Mouse (Mus musculus): ENCODE data around the gene Mtor. TPM values are rescaled to one million over a fixed set of nuclear protein-coding genes. Genes with fewer than 3 reads are reported as not detected.

Gene Mtor
- total RNA-seq (2021) = 10 to 100 TPM; 86.6 to 93.8 TPM

DNA sequence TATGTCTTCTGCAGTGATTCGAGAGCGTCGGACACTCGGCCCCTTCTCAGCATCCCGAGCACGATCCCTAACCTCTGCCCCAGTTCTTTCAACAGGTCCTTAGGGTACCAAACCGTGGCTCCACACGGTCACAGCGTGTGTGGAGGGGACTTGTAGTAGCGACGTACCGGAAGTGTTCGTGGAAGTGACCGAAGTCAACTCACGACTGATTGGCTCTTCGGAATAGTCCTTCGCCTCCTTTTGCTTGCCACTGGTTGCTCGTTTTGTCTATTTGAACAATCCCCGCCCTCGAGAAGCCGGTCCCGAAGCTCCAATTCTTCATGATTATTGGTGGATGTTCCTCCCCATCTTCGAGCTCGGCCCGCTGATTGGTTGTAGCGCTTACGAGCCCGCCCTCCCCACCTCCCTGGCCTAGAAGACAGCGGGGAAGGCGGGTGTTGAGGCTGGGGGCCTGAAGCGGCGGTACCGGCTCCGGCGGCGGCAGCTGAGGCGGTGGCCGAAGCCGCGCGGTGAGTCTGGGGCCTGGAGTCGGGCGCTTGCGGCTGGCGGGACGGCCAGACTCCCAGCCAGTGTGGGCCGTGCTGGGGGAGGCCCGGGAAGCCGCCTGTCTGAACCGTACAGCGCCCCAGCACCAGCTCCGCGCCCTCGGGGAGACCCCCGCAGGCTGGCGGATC is at the start of gene Mtor:
Mtor (plus strand) TSS at position 433 of the 674 bp plus-strand sequence.
- intact Hi-C loops (cut with DNase I) = no loop called here
- peak; percentile 95 to 98 for DNase-seq (ENCODE audit: extremely low spot score in 1 of 2, low spot score in 2 of 2)

DNA sequence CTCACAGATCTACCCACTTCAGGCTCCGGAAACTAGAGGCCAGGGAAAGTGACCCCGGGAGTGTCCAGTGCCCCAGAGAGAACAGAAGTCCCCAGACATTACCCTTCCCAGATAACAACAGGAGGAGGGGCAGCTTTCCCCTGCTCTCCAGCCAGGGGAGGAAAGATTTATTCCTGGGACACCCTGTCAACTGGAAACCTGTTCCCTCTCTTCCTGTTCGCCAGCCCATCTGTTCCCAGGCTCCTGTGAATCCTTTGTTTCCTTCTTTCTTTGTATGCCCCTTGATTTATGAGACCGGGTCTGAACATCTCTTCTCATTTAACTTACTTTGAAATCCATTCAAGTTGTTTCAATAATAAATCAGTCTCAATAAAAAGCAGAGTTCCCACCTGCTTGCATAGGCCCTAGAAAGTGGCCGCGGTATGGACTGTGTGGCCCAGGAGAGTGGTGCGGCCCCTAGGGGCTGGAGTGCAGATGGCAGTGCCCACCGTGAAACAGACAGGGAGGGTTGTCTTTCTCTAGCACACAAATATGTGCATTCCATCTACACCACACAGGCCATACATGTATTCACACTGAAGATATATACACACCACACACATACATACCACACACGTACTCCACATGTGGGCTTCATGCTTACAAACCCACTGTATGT is 48.8 kb upstream of the Mtor start:
- intact Hi-C loops (cut with DNase I) = loop anchor here (5.0 kb wide), 1 partner anchor 33 kb away; no protein-coding TSS in a partner anchor
- no peak for DNase-seq (ENCODE audit: extremely low spot score in 1 of 2, low spot score in 2 of 2)

GRCm38 (mm10) chr4:148403402-148403801 is 45.0 kb upstream of the Mtor start:
- no peak for DNase-seq (ENCODE audit: extremely low spot score in 1 of 2, low spot score in 2 of 2)
- intact Hi-C loops (cut with DNase I) = no loop called here

DNA sequence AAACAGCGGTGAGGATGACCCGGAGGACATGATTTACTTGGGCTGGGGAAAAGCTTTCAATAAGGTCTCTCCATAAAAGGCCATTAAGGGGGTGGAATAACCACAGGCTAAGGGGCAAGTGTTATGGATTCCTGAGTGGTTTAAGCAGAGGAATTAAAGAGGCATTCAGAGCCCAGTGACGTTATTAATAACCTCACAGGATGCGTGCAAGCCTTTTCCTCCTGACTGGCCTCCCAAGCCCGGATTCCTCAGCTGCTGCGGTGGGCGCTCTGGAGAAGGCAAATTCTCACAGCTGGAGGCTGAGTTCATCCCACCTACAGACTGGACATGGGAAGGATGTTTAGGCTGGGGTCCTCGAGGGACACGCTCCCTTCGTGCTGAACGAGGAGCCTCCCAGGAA is 43.7 kb upstream of the Mtor start:
- no peak for DNase-seq (ENCODE audit: extremely low spot score in 1 of 2, low spot score in 2 of 2)
- intact Hi-C loops (cut with DNase I) = no loop called here

- DNase-seq (ENCODE audit: extremely low spot score in 1 of 2, low spot score in 2 of 2) = no peak
- intact Hi-C loops (cut with DNase I) = no loop called here
These were observed 43.1 kb upstream of the Mtor start for GRCm38 (mm10) chr4:148405255-148405788.

GRCm38 (mm10) chr4:148408256-148408975 is 40.0 kb upstream of the Mtor start:
- intact Hi-C loops (cut with DNase I) = no loop called here
- DNase-seq (ENCODE audit: extremely low spot score in 1 of 2, low spot score in 2 of 2) = peak in 1 of 2 experiments; percentile 21

DNA sequence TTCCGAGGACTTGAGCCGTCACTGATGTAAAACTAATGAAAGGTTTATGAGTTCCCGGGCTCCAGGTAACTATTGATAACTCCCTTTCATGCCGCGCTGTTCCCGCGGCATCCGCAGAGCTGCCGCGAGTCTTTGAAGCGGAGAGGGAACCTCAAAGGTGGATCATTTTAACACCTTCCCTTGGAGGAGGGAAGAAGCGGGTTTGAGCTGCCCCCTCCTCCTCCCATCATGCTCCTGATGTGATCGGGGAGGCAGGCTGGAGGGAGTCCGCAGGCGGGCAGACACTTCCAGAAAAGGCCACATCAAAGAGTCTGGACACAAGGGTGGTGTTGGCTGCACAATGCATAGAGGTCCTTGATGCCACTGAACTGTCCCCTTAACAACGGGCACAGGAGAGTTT is 32.8 kb upstream of the Mtor start:
- intact Hi-C loops (cut with DNase I) = no loop called here

GRCm38 (mm10) chr4:148417074-148417526 is 31.3 kb upstream of the Mtor start:
- intact Hi-C loops (cut with DNase I) = no loop called here
- DNase-seq (ENCODE audit: extremely low spot score in 1 of 2, low spot score in 2 of 2) = no peak

More for the DNA sequence above, 32.8 kb upstream of the Mtor start:
- DNase-seq (ENCODE audit: extremely low spot score in 1 of 2, low spot score in 2 of 2) = no peak

DNA sequence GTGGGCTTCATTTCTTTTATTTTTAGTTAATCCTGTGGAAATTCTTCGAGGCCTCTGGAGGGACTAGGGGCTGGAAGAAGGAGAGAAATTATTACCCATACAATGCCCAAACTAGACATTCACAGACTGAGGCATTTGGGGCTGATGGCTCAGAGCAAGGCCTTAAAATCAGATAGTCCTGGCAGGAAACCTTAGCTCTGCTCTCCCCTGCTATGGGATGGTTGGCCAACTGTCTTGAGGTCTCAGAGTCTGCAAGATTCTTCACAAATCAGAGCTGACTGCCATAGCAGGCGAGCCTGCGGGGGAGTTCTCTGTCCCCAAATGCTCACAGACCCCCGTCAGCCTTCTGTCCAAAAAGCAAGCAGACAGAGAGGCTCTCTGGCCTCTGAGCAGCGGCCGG is 30.9 kb upstream of the Mtor start:
- DNase-seq (ENCODE audit: extremely low spot score in 1 of 2, low spot score in 2 of 2) = no peak
- intact Hi-C loops (cut with DNase I) = no loop called here

DNA sequence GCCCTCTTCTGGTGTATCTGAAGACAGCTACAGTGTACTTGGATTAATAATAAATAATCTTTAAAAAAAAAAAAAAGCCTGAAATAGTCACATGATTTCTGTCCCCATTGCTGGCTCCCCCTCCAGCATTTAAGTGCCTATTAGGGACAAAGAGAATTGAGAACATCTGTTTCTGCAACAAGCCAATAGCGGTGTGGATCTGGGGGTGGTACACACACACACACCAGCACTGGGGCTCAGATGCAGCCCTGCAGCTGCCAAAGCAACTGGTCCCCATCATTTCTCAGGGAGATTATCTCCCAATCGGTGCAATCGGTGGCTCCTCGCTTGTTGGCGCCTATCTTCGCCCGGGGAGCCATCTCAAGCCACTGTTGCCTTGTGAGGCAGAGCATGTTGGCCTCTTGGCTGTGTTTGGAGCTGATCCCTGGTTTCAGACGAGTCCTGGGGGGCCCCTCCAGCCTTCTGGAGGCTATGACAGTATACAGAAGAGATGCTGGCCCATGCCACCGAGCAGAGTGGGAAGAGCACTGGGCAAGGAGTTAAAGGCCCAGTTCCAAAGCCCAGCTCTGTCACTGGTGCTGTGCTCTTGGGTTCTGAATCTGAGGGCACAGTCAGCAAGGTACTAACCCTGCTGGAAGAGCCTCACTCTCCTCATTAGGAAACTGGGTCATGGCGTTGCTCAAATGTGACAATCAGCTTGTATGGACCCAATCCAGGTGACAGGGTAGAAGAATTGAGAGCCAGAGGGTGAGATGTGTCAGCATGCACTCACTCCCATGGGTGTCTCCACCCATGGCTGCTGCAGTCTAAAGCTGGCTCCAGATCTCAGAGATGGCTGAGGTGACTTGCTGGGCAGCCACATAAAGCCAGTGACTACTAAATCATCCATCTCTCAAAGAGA is 21.2 kb upstream of the Mtor start:
- DNase-seq (ENCODE audit: extremely low spot score in 1 of 2, low spot score in 2 of 2) = no peak
- intact Hi-C loops (cut with DNase I) = no loop called here

GRCm38 (mm10) chr4:148428544-148428943 is 19.9 kb upstream of the Mtor start:
- no peak for DNase-seq (ENCODE audit: extremely low spot score in 1 of 2, low spot score in 2 of 2)
- intact Hi-C loops (cut with DNase I) = no loop called here

DNA sequence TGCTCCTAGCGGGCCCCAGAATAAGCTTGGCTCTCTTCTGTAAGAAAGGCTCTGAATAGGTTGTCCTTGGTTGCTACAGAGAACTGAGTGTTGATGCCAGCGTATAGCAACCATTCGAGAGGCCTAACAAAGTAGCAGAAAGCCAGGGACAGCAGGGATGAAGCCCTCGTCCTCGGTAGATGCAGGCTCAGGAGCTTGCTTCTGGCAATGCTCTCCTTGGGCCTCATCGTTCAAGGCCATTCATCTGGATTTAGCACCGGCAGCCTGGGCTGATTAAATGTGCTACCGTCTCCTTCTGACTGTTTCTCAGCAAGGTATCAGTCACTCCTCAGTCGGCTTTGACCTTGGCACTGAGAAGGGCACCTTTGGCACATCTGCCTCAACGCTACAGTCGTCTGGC is 19.3 kb upstream of the Mtor start:
- DNase-seq (ENCODE audit: extremely low spot score in 1 of 2, low spot score in 2 of 2) = no peak
- intact Hi-C loops (cut with DNase I) = no loop called here

DNA sequence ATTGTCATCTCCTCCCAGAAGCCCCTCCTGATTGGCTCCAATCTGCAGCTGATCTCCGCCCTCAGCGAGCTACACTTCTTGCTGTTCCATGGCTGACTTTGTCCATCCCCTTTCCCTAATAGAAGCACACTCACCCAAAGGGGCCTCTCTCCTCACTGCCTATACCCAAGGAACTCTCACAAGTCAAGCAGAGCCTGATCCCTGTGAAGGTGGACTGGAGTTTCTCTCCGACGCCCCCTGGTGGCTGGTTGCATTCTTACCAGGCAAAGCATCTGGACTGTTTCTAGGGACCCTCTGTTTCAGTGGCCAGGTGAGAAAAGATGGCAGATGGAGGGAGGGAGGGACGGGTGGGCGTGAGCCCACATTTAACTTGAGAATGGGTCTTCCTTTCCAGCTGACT is 18.7 kb upstream of the Mtor start:
- peak in 1 of 2 experiments; percentile 75 for DNase-seq (ENCODE audit: extremely low spot score in 1 of 2, low spot score in 2 of 2)
- intact Hi-C loops (cut with DNase I) = loop anchor here (5.0 kb wide), 2 partner anchors 32 to 142 kb away; partner anchors contain the start of gene Disp3

DNA sequence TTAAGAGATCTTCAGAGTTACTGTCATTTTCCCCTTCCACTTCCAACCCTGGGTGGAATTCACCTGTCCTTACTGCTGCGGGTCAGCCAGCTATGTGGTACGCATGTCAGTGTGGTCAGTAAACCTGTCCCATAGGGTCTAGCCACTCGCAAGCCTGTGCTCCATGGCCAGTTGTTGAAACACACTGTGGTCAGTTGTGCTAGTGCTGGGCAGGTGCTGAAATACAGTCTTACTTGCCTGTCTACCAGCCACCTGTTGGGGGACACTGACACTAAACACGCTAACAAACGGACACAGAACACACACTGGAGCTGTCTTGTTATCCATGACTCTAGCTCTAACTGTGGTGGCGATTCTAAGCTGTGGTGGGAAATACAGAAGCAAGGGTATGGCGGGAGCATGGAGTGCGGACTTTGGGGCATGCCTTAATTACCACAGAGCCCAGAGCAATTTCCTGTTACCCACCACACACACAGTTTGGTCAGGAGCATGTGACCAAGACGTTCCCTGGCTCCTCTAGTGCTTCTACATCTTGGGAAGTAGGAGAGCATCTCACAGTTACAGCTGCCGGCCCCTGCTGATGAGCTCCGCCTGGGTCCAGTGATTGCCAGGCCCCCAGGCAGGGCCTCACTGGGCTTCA is 17.4 kb upstream of the Mtor start:
- intact Hi-C loops (cut with DNase I) = loop anchor here (5.0 kb wide), 2 partner anchors 34 to 144 kb away; partner anchors contain the start of gene Disp3
- no peak for DNase-seq (ENCODE audit: extremely low spot score in 1 of 2, low spot score in 2 of 2)

GRCm38 (mm10) chr4:148432488-148432887 is 15.9 kb upstream of the Mtor start:
- intact Hi-C loops (cut with DNase I) = loop anchor here (5.0 kb wide), 2 partner anchors 35 to 145 kb away; partner anchors contain the start of gene Disp3
- no peak for DNase-seq (ENCODE audit: extremely low spot score in 1 of 2, low spot score in 2 of 2)

DNA sequence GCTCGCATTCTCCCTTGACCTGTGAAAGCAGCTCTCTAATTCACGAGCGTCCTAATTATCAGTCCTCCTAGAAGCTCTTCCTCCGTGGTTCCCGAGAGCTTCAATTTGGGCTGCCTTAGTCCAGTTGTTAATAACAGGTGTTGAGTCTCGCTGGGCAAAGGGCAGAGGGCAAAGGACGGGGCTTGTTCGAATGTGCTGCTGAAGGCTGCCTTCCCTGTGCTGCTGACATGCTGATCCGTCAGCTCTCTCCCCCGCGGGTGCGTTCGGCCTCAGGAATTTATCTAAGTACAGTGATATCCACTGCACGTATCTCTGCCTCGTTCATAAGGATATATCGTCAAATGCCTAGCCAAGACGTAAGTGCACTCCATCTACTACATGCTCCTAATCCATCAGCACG is 15.1 kb upstream of the Mtor start:
- intact Hi-C loops (cut with DNase I) = loop anchor here (5.0 kb wide), 2 partner anchors 36 to 146 kb away; partner anchors contain the start of gene Disp3
- no peak for DNase-seq (ENCODE audit: extremely low spot score in 1 of 2, low spot score in 2 of 2)

DNA sequence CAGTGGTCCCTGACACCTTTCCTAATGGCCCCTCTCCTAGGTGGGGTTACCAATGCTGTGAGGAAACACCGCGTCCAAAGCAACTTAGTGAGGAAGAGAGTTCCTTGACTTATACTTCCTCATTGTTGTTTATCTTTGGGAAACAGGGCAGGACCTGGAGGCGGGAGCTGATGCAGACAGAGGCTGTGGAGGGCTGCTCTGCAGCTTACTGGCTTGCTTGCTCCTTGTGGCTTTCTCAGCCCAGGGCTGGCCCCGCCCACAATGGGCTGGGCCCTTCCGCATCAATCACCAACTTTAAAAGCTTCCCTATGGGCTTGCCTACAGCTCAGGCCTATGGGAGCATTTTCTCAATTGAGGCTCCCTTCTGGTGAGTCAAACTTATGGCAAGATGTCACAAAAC is 14.6 kb upstream of the Mtor start:
- intact Hi-C loops (cut with DNase I) = loop anchor here (2.0 to 5.0 kb wide), 3 partner anchors 37 to 263 kb away; partner anchors contain the start of gene Disp3
- no peak for DNase-seq (ENCODE audit: extremely low spot score in 1 of 2, low spot score in 2 of 2)

DNA sequence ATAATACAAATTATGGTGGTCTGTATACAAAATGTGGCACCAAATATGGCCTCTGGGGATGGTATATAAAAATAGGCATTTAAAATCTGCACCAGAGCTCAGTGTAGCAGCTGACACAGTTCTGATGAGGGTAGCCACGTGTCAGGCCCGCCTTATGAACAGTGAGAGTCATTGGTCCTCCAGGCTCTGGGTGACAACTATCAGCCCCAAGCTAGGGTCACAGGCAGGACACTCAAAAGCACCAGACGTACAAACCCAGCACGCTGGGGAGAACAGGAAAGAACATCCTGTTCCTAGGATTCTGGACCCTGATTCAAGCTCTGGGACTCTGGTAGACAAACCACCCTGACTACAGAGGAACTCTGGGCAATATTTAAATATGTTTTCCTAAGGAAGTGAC is 13.9 kb upstream of the Mtor start:
- no peak for DNase-seq (ENCODE audit: extremely low spot score in 1 of 2, low spot score in 2 of 2)
- intact Hi-C loops (cut with DNase I) = loop anchor here (2.0 to 5.0 kb wide), 3 partner anchors 37 to 264 kb away; partner anchors contain the start of gene Disp3
